Mouse (Mus musculus) kidney, adult 2 months (tissue): ENCODE results near the gene Ywhah. TPM values are rescaled to one million over a fixed set of nuclear protein-coding genes. Genes with fewer than 3 reads are reported as not detected.

Source experiments
- DNase-seq: peaks from one replicate; pipeline ENCODE4 v3.0.0; 2021
- H3K27ac ChIP-seq: fragments of 200-500 bp; 2 replicates; pipeline ENCODE4 v1.5.1; 2012; ENCODE audit warnings: low read depth, low read length, control low read depth, inconsistent platforms; ENCODE audit not compliant: insufficient read depth
- H3K27me3 ChIP-seq: fragments of 200-500 bp; replicated peaks from 2 replicates; pipeline ENCODE4 v1.6.1; 2012; ENCODE audit warnings: mild to moderate bottlenecking, moderate library complexity, low read length, inconsistent platforms; ENCODE audit not compliant: control insufficient read depth, insufficient read depth
- H3K36me3 ChIP-seq: fragments of 200-500 bp; 2 replicates; pipeline ENCODE4 v1.6.1; 2012; ENCODE audit warnings: mild to moderate bottlenecking, moderate library complexity, low read length, inconsistent platforms; ENCODE audit not compliant: control insufficient read depth, insufficient read depth
- H3K4me1 ChIP-seq: fragments of 200-500 bp; 2 replicates; pipeline ENCODE4 v1.6.1; 2011; ENCODE audit warnings: low read length; ENCODE audit not compliant: control insufficient read depth, insufficient read depth
- H3K4me3 ChIP-seq: fragments of 200-500 bp; 2 replicates; pipeline ENCODE4 v1.5.1; 2011; ENCODE audit warnings: mild to moderate bottlenecking, low read depth, low read length, control low read depth; ENCODE audit not compliant: insufficient read depth
- CTCF ChIP-seq: fragments of 200-500 bp; conservative IDR thresholded peaks from 2 replicates; pipeline ENCODE4 v1.5.1; 2011; ENCODE audit warnings: low read depth, mild to moderate bottlenecking, control low read depth, low read length, moderate library complexity, mixed read lengths; ENCODE audit not compliant: insufficient read depth, insufficient read length
- POLR2A ChIP-seq: fragments of 200-500 bp; IDR thresholded peaks from one replicate; pipeline ENCODE4 v1.6.1; 2011; ENCODE audit warnings: low read depth, low read length, control low read depth
- WGBS: fragments of 180-500 bp; shearing (Covaris S2); methylation state at CpG from one replicate; pipeline ENCODE4 v1.1.7; 2018; 5-methylcytosine and 5-hydroxymethylcytosine counted together
- polyA plus RNA-seq: library from polyadenylated mRNA; depleted of rRNA; stranded (reverse); fragments of >200 nt; gene quantifications from 2 replicates; pipeline ENCODE4 v1.2.3, GENCODE M21; 2012; rRNA removed

The Ywhah gene
- polyA plus RNA-seq, 1 experiment: 90.6 TPM

GRCm38 (mm10) chr5:33052849-33053582 lies 34.4 kb downstream of the Ywhah start:
- no peaks in the 10 kb centered on the region for H3K36me3 ChIP-seq
- H3K27ac ChIP-seq: peak overlapping the region; percentile 27; the same call in 1 of the 2 replicates
- DNase-seq: peak; percentile 83
- peaks cover 7% of the 10 kb centered on the region; the same call in 1 of the 2 replicates for H3K4me1 ChIP-seq
- H3K4me3 ChIP-seq: no peak overlapping the region
- no peaks in the 10 kb centered on the region for H3K27me3 ChIP-seq
- no peak for TF ChIP-seq CTCF
- no peak for TF ChIP-seq POLR2A
- 39% methylated on average over 14 of the region's 14 CpGs for WGBS

GRCm38 (mm10) chr5:33056126-33056765 lies 37.6 kb downstream of the Ywhah start:
- Histone ChIP-seq H3K36me3 (no peaks in the 10 kb centered on the region), H3K4me3 (no peak overlapping the region), H3K27ac (peak overlapping the region; percentile 93), H3K4me1 (peaks cover 7% of the 10 kb centered on the region; the same call in 1 of the 2 replicates), H3K27me3 (no peaks in the 10 kb centered on the region)
- TF ChIP-seq POLR2A: no peak
- no peak for TF ChIP-seq CTCF
- peak; percentile 94 for DNase-seq
- WGBS: 40% methylated on average over 10 of the region's 10 CpGs

- H3K27ac ChIP-seq: no peak overlapping the region
- no peak for DNase-seq
These were observed 51.5 kb downstream of the Ywhah start for GRCm38 (mm10) chr5:33070071-33070470.

GRCm38 (mm10) chr5:33076490-33077191 lies 58.0 kb downstream of the Ywhah start:
- no peaks in the 10 kb centered on the region for H3K4me1 ChIP-seq
- DNase-seq: no peak
- 53% methylated on average over 6 of the region's 6 CpGs for WGBS
- no peak overlapping the region for H3K4me3 ChIP-seq
- TF ChIP-seq POLR2A (no peak), CTCF (no peak)
- no peak overlapping the region for H3K27ac ChIP-seq
- H3K36me3 ChIP-seq: no peaks in the 10 kb centered on the region
- H3K27me3 ChIP-seq: no peaks in the 10 kb centered on the region

More at GRCm38 (mm10) chr5:33070071-33070470, 51.5 kb downstream of the Ywhah start:
- no peak for TF ChIP-seq CTCF
- TF ChIP-seq POLR2A: no peak
- H3K4me1 ChIP-seq: no peaks in the 10 kb centered on the region
- H3K4me3 ChIP-seq: no peak overlapping the region
- H3K36me3 ChIP-seq: no peaks in the 10 kb centered on the region
- H3K27me3 ChIP-seq: no peaks in the 10 kb centered on the region

Other genes starting within 250 kb of the Ywhah start
- gene Pisd, start 233.2 kb upstream of the Ywhah start, polyA plus RNA-seq: 54.8 and 60.4 TPM in 2 replicates
- 2.8 and 8.3 TPM in 2 replicates for gene Gm20671, start 191.7 kb upstream of the Ywhah start, polyA plus RNA-seq
- gene Prr14l, start 164.6 kb upstream of the Ywhah start, polyA plus RNA-seq: 11.2 and 15.9 TPM in 2 replicates
- 11.8 and 13.0 TPM in 2 replicates for gene Depdc5, start 155.1 kb upstream of the Ywhah start, polyA plus RNA-seq
- 31.2 and 40.0 TPM in 2 replicates for gene Slc5a1, start 85.4 kb downstream of the Ywhah start, polyA plus RNA-seq
- 1.5 and 2.5 TPM in 2 replicates for gene Spon2, start 199.6 kb downstream of the Ywhah start, polyA plus RNA-seq